ENCODE assay signal across 12 mouse cellular contexts in genomic region chr2:29589266-29589665, GRCm38 (mm10). TPM values are rescaled to one million over a fixed set of nuclear protein-coding genes. Genes with fewer than 3 reads are reported as not detected.
DNase-seq lines count a peak whose midpoint lies in the region; ATAC-seq and TF ChIP-seq lines count a peak whose summit lies in the region.
"Had no signal": no experiment of that assay in that cellular context is flagged by ENCODE, and none has a peak within 500 bp of the region (broad histone marks: within the 10 kb centered on the region; RNA-seq: fewer than 3 reads in every experiment).

No protein-coding gene starts in this region.

- H3K4me2 ChIP-seq in embryonic facial prominence, embryonic 11.5 days (ENCODE audit: low read depth, low read length) = no peak overlapping the region
- H3K4me2 ChIP-seq: heart, embryonic 15.5 days; liver, embryonic 15.5 days had no signal

- H3K27me3 ChIP-seq in embryonic facial prominence, embryonic 11.5 days (ENCODE audit: control insufficient read depth, insufficient read depth, low read length) = no peaks in the 10 kb centered on the region

- no peak for DNase-seq in layer of hippocampus, adult 2 months (ENCODE audit: low spot score in 2 of 2)
- DNase-seq in layer of hippocampus, adult 9-10 months (ENCODE audit: low spot score) = no peak
- DNase-seq in A20 (ENCODE audit: low read depth, low spot score) = peak; percentile 34
- DNase-seq in ES-CJ7 (ENCODE audit: low read depth, low spot score) = peak; percentile 73
- DNase-seq in embryonic facial prominence, embryonic 11.5 days (ENCODE audit: low spot score) = peak; percentile 26
- DNase-seq in left cerebral cortex, postnatal 25 days (ENCODE audit: low spot score in 2 of 2) = no peak
- DNase-seq: gastrocnemius, postnatal 25 days; right cerebral cortex, adult 18-20 months; thymus, postnatal 25 days had no signal

- H3K9me3 ChIP-seq in embryonic facial prominence, embryonic 11.5 days (replicated peaks; ENCODE audit: control insufficient read depth, low read length) = no peaks in the 10 kb centered on the region
- H3K9me3 ChIP-seq: heart, embryonic 15.5 days; liver, embryonic 15.5 days had no signal

- ATAC-seq in embryonic facial prominence, embryonic 11.5 days (replicated peaks; ENCODE audit: insufficient number of reproducible peaks, low FRiP score, low TSS enrichment, low read depth) = no peak
- no peak for ATAC-seq in frontal cortex, adult (ENCODE audit: low TSS enrichment)

- no peak overlapping the region for H3K27ac ChIP-seq in layer of hippocampus, adult 2 months
- no peak overlapping the region for H3K27ac ChIP-seq in embryonic facial prominence, embryonic 11.5 days (replicated peaks; ENCODE audit: low read depth, low read length)
- H3K27ac ChIP-seq: heart, embryonic 15.5 days; liver, embryonic 15.5 days had no signal

- WGBS in embryonic facial prominence, embryonic 11.5 days = 24% methylated on average over 10 of the region's 10 CpGs

- H3K4me1 ChIP-seq in embryonic facial prominence, embryonic 11.5 days (ENCODE audit: control insufficient read depth, insufficient read depth, low read length) = no peaks in the 10 kb centered on the region
- H3K4me1 ChIP-seq: liver, embryonic 15.5 days had no signal

- no peak overlapping the region for H3K9ac ChIP-seq in embryonic facial prominence, embryonic 11.5 days (replicated peaks; ENCODE audit: low read length)
- H3K9ac ChIP-seq: heart, embryonic 15.5 days; liver, embryonic 15.5 days had no signal

- intact Hi-C loops in left cerebral cortex, postnatal 25 days (cut with DNase I) = loop anchor here (10.0 kb wide), 1 partner anchor 244 kb away; the partner anchor contains the start of gene Med27

- no peak overlapping the region for H3K4me3 ChIP-seq in layer of hippocampus, adult 2 months
- H3K4me3 ChIP-seq in embryonic facial prominence, embryonic 11.5 days (ENCODE audit: low read depth, low read length) = no peak overlapping the region
- H3K4me3 ChIP-seq: heart, embryonic 15.5 days; liver, embryonic 15.5 days had no signal

- H3K36me3 ChIP-seq in embryonic facial prominence, embryonic 11.5 days (replicated peaks; ENCODE audit: control insufficient read depth, insufficient read depth, low read depth, low read length) = no peaks in the 10 kb centered on the region
- H3K36me3 ChIP-seq: heart, embryonic 15.5 days; liver, embryonic 15.5 days had no signal

- peak; percentile 22; the same call in 1 of the 2 replicates for TF ChIP-seq CTCF in layer of hippocampus, adult 2 months (conservative IDR thresholded peaks at IDR 0.05)

RNA-seq across cellular contexts. Expression of gene Rapgef1, which starts 30.3 kb away (rescaled TPM):
- total RNA-seq in layer of hippocampus, adult 2 months (2021) = 10 to 100 TPM; 91.3 to 94.9 TPM
- 14.0 and 14.1 TPM in 2 replicates for polyA plus RNA-seq in embryonic facial prominence, embryonic 11.5 days (2014; fragmentation: Nextera tagmentation; extraction: Ambion mirVana)
- total RNA-seq in left cerebral cortex, postnatal 25 days (2021) = 100 to 1,000 TPM; 110 TPM

Comparison
In these comparisons a context has a peak if more than half of its experiments do, and no peak if none do; other contexts are left out.
1. DNase-seq: peak in A20 (single experiment), ES-CJ7 (single experiment) and embryonic facial prominence, embryonic 11.5 days (single experiment); none in layer of hippocampus, adult 2 months (0 of 2), layer of hippocampus, adult 9-10 months (single experiment) and left cerebral cortex, postnatal 25 days (0 of 2).